Mouse (Mus musculus) lung, adult 2 months (tissue): Measurements from ENCODE around the gene Rspry1.

ENCODE experiments used
- CTCF ChIP-seq: fragments of 200-500 bp; IDR thresholded peaks from 2 replicates; pipeline ENCODE4 v1.5.1; 2011; ENCODE audit warnings: mild to moderate bottlenecking, low read length, control low read depth; ENCODE audit not compliant: insufficient read depth
- POLR2A ChIP-seq: fragments of 200-500 bp; IDR thresholded peaks from 2 replicates; pipeline ENCODE4 v1.6.1; 2011; ENCODE audit warnings: low read depth, mild to moderate bottlenecking, control low read depth, low read length, borderline replicate concordance; ENCODE audit errors: extremely low read depth

DNA sequence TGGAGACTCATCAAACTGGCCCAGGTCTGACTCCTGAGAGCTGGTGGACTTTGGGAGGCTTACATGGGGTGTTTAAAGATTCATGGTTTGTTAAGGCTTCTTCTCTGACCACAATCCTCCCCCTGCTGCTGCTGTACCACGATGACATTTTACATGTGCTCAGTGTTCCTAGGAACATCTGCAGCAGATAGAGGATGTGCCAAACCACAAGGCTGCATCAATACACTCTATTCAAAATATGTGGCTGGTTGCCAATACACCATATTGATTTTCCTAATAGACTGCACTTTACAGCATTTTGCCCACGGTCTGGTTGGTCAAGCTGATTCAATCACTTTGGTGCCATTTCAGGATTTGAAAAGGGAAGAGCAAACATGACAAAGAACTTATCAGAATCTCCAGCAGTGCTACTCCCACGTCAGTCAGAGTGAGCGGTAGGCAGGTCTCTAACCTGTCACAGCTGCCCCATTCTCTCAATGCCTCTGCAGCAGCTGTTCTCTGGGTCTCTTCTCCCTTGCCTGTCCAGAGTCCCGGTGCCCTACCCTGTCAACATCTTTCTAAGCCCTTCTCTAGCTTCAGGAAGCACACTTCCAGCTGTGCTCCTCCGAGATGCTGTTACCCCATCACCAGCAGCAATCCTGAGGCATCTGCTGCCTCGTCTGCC lies 19.8 kb upstream of the Rspry1 start:
- TF ChIP-seq CTCF: no peak
- TF ChIP-seq POLR2A: no peak
